Mouse (Mus musculus) liver, embryonic 13.5 days (tissue): ENCODE results near the gene Rsc1a1. TPM values are rescaled to one million over a fixed set of nuclear protein-coding genes. Genes with fewer than 3 reads are reported as not detected.

Source experiments
- ATAC-seq: fragments of 200-750 bp; cut with Nextera tagmentation; 2 replicates; pipeline ENCODE4 v1.8.0; 2017; ENCODE audit warnings: low read depth, mild to moderate bottlenecking, moderate number of reproducible peaks, moderate library complexity
- DNase-seq: peaks from one replicate; pipeline ENCODE4 v3.0.0; 2022
- H3K27ac ChIP-seq: fragments of 300-500 bp; sonication (generic); 2 replicates; pipeline ENCODE4 v1.5.1; 2015; ENCODE audit warnings: moderate library complexity, mild to moderate bottlenecking, inconsistent platforms
- H3K27me3 ChIP-seq: fragments of 300-500 bp; sonication (generic); 2 replicates; pipeline ENCODE4 v1.6.1; 2015; ENCODE audit warnings: mild to moderate bottlenecking, inconsistent platforms
- H3K36me3 ChIP-seq: fragments of 300-500 bp; sonication (generic); 2 replicates; pipeline ENCODE4 v1.6.1; 2015; ENCODE audit warnings: mild to moderate bottlenecking, inconsistent platforms
- H3K4me1 ChIP-seq: fragments of 300-500 bp; sonication (generic); replicated peaks from 2 replicates; pipeline ENCODE4 v1.6.1; 2015; ENCODE audit warnings: inconsistent platforms
- H3K4me2 ChIP-seq: fragments of 300-500 bp; sonication (generic); 2 replicates; pipeline ENCODE4 v1.6.1; 2015; ENCODE audit warnings: inconsistent platforms, mild to moderate bottlenecking, moderate library complexity
- H3K4me3 ChIP-seq: fragments of 300-500 bp; sonication (generic); replicated peaks from 2 replicates; pipeline ENCODE4 v1.5.1; 2015; ENCODE audit warnings: mild to moderate bottlenecking, inconsistent platforms
- H3K9ac ChIP-seq: fragments of 300-500 bp; sonication (generic); 2 replicates; pipeline ENCODE4 v1.6.1; 2015; ENCODE audit warnings: mild to moderate bottlenecking, inconsistent platforms
- H3K9me3 ChIP-seq: fragments of 300-500 bp; sonication (generic); replicated peaks from 2 replicates; pipeline ENCODE4 v1.6.1; 2016; ENCODE audit warnings: inconsistent platforms
- WGBS: fragments of 180-500 bp; shearing (Covaris S2); methylation state at CpG from one replicate; pipeline ENCODE4 v1.1.7; 2015; ENCODE audit not compliant: insufficient replicate concordance; 5-methylcytosine and 5-hydroxymethylcytosine counted together
- polyA plus RNA-seq: library from polyadenylated mRNA; unstranded; fragments of >200 nt; fragmentation: Nextera tagmentation; extraction: Ambion mirVana; gene quantifications from 2 replicates; pipeline ENCODE4 v1.2.1, GENCODE M21; 2015

Gene Rsc1a1
- polyA plus RNA-seq, 1 experiment from 2014 or later, result 0.46 TPM

- H3K9me3 ChIP-seq, result no peaks in the 10 kb centered on the region
- WGBS, result 84% methylated on average over 13 of the region's 13 CpGs
- no peak for ATAC-seq
- peaks cover 22% of the 10 kb centered on the region for H3K36me3 ChIP-seq
- no peaks in the 10 kb centered on the region for H3K27me3 ChIP-seq
- no peak for DNase-seq
- H3K4me1 ChIP-seq, result peaks cover 30% of the 10 kb centered on the region
- H3K27ac ChIP-seq, result no peak overlapping the region
- no peak overlapping the region for H3K9ac ChIP-seq
- no peak overlapping the region for H3K4me3 ChIP-seq
- H3K4me2 ChIP-seq, result no peak overlapping the region
These were observed 31.6 kb downstream of the Rsc1a1 start for GRCm38 (mm10) chr4:141653813-141654212.

DNA sequence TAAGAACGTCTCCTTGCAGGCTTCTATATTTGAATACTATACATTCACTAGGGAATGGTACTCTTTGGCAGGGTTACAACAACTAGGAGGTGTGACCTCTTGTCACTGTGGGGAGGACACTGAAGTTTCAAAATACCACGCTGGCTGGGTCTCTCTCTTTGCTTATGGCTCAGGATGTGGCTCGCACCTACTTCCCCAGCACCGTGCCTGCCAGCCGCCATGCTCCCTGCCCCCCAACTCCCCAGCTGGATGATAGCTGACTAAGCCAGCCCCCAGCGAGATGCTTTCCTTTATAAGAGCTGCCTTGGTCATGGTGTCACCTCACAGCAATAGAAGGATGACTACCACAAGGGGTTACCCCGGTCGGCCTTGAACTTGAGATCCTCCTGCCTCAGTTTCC is 32.4 kb downstream of the Rsc1a1 start:
- H3K9me3 ChIP-seq, result no peaks in the 10 kb centered on the region
- H3K27ac ChIP-seq, result no peak overlapping the region
- DNase-seq, result no peak
- no peaks in the 10 kb centered on the region for H3K27me3 ChIP-seq
- H3K9ac ChIP-seq, result no peak overlapping the region
- H3K36me3 ChIP-seq, result peaks cover 24% of the 10 kb centered on the region
- ATAC-seq, result no peak
- H3K4me3 ChIP-seq, result no peak overlapping the region
- no peak overlapping the region for H3K4me2 ChIP-seq
- 64% methylated on average over 8 of the region's 8 CpGs for WGBS
- peaks cover 23% of the 10 kb centered on the region for H3K4me1 ChIP-seq

- peaks cover 21% of the 10 kb centered on the region for H3K36me3 ChIP-seq
- H3K27ac ChIP-seq, result no peak overlapping the region
- peaks cover 16% of the 10 kb centered on the region for H3K4me1 ChIP-seq
- ATAC-seq, result no peak
- DNase-seq, result no peak
- H3K27me3 ChIP-seq, result no peaks in the 10 kb centered on the region
- H3K9ac ChIP-seq, result no peak overlapping the region
- no peak overlapping the region for H3K4me3 ChIP-seq
- no peak overlapping the region for H3K4me2 ChIP-seq
- 82% methylated on average over 10 of the region's 10 CpGs for WGBS
- H3K9me3 ChIP-seq, result no peaks in the 10 kb centered on the region
These were observed 33.5 kb downstream of the Rsc1a1 start for GRCm38 (mm10) chr4:141651944-141652343.

GRCm38 (mm10) chr4:141651286-141651685 is 34.1 kb downstream of the Rsc1a1 start:
- H3K9me3 ChIP-seq, result no peaks in the 10 kb centered on the region
- no peak for ATAC-seq
- 82% methylated on average over 6 of the region's 6 CpGs for WGBS
- no peak overlapping the region for H3K27ac ChIP-seq
- H3K27me3 ChIP-seq, result no peaks in the 10 kb centered on the region
- H3K9ac ChIP-seq, result no peak overlapping the region
- H3K4me1 ChIP-seq, result peaks cover 10% of the 10 kb centered on the region
- DNase-seq, result no peak
- peaks cover 21% of the 10 kb centered on the region for H3K36me3 ChIP-seq
- no peak overlapping the region for H3K4me2 ChIP-seq
- no peak overlapping the region for H3K4me3 ChIP-seq

DNA sequence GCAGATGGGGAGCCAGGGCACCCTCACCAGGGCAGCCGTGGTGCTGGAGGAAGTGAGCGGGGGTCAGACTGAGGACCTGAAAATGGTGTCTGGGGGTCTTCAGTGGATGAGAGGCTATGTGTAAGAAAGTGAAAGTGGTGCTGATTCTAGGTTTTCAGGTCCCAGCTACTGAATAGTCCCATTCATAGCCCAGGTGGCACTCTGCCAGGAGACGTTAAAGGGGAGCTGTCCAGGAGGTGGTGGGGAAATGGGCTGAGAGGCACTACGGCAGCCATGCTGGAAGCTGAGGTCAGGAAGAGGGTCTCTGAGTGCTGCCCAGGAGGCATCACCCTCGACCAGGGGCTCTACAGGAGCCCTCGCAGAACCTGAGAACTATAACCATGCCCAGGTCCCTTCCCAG is 36.2 kb downstream of the Rsc1a1 start:
- no peaks in the 10 kb centered on the region for H3K27me3 ChIP-seq
- H3K4me3 ChIP-seq, result no peak overlapping the region
- no peaks in the 10 kb centered on the region for H3K9me3 ChIP-seq
- H3K36me3 ChIP-seq, result peaks cover 20% of the 10 kb centered on the region
- DNase-seq (no peak), ATAC-seq (no peak)
- H3K27ac ChIP-seq, result no peak overlapping the region
- WGBS, result 77% methylated on average over 6 of the region's 6 CpGs
- no peak overlapping the region for H3K9ac ChIP-seq
- no peak overlapping the region for H3K4me2 ChIP-seq
- H3K4me1 ChIP-seq, result 0 out of 2 replicates have a peak, but pooled peaks cover 2% of the 10 kb centered on the region

DNA sequence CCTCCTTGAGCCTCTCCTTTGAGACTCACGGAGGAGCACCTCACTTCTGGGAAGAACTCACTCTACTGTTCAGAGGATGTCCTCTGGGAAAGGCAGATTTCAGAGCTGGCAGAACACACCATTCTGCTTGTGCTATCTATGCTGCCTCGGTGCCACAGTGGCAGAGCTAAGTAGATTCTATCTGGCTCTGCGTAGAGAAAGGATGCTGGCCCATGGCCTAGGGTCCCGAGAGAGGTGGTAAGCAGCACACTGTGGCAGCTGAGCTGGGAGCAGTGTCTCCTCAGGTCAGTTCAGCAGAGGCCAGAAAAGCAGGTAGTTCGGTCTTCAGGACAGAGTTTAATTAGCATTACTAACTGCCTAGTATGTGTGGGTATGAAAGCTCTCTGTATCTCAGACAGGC is 37.1 kb downstream of the Rsc1a1 start:
- peaks cover 12% of the 10 kb centered on the region; the same call in 1 of the 2 replicates for H3K36me3 ChIP-seq
- H3K4me1 ChIP-seq, result peaks cover 2% of the 10 kb centered on the region; the same call in 1 of the 2 replicates
- 87% methylated on average over 5 of the region's 5 CpGs for WGBS
- H3K4me3 ChIP-seq, result no peak overlapping the region
- no peaks in the 10 kb centered on the region for H3K9me3 ChIP-seq
- no peak overlapping the region for H3K4me2 ChIP-seq
- DNase-seq (no peak), ATAC-seq (no peak)
- no peak overlapping the region for H3K9ac ChIP-seq
- no peak overlapping the region for H3K27ac ChIP-seq
- H3K27me3 ChIP-seq, result no peaks in the 10 kb centered on the region

DNA sequence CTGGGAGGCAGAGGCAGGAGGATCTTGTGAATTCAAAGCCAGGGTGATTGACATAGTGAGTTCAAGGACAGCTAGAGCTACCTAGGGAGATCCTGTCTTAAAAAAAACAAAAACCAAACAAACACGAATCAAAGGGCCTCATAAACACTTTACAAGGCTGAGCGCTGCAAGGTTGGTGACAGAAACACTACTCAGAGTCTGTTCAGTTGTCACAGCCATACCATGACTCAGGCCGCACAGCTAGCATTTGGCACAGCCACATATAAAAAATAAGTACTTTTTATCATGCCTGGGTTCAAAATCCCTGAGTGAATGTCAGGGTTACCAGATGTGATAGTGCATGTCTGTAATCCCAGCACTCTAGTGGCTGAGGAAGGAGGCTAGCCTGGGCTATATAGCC is 38.2 kb downstream of the Rsc1a1 start:
- H3K27me3 ChIP-seq, result no peaks in the 10 kb centered on the region
- no peak for DNase-seq
- no peak overlapping the region for H3K4me3 ChIP-seq
- peaks cover 10% of the 10 kb centered on the region; the same call in 1 of the 2 replicates for H3K36me3 ChIP-seq
- no peak for ATAC-seq
- no peaks in the 10 kb centered on the region; the same call in 1 of the 2 replicates for H3K4me1 ChIP-seq
- 69% methylated on average over 3 of the region's 3 CpGs for WGBS
- H3K9ac ChIP-seq, result no peak overlapping the region
- H3K27ac ChIP-seq, result no peak overlapping the region
- H3K4me2 ChIP-seq, result no peak overlapping the region
- H3K9me3 ChIP-seq, result no peaks in the 10 kb centered on the region

DNA sequence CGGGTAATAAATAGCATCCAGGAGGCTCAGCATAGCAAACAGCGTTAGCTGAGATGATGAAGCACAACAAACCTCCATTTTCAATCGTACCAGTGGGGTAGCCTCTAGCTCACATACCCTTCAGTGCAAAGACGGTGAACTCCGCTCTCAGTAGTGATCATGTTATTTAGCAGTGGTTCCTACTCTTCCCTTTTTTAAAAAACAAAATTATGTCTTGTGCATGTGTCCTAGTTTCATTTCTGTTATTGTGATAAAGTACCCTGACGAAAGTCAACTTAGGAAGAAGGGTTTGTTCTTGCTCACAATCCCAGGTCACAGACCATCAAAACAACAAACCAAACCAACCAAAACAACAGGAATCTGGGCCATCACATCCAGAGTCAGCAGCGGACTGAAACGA is 39.4 kb downstream of the Rsc1a1 start:
- Histone ChIP-seq H3K4me2 (no peak overlapping the region), H3K9ac (no peak overlapping the region), H3K4me1 (no peaks in the 10 kb centered on the region; the same call in 1 of the 2 replicates), H3K9me3 (no peaks in the 10 kb centered on the region), H3K27me3 (no peaks in the 10 kb centered on the region), H3K27ac (no peak overlapping the region), H3K4me3 (no peak overlapping the region), H3K36me3 (peaks cover 18% of the 10 kb centered on the region)
- DNase-seq, result no peak
- no peak for ATAC-seq
- 85% methylated on average over 8 of the region's 8 CpGs for WGBS

- no peak for ATAC-seq
- WGBS, result 67% methylated on average over 7 of the region's 7 CpGs
These were observed 42.1 kb downstream of the Rsc1a1 start for GRCm38 (mm10) chr4:141643118-141643855.

DNA sequence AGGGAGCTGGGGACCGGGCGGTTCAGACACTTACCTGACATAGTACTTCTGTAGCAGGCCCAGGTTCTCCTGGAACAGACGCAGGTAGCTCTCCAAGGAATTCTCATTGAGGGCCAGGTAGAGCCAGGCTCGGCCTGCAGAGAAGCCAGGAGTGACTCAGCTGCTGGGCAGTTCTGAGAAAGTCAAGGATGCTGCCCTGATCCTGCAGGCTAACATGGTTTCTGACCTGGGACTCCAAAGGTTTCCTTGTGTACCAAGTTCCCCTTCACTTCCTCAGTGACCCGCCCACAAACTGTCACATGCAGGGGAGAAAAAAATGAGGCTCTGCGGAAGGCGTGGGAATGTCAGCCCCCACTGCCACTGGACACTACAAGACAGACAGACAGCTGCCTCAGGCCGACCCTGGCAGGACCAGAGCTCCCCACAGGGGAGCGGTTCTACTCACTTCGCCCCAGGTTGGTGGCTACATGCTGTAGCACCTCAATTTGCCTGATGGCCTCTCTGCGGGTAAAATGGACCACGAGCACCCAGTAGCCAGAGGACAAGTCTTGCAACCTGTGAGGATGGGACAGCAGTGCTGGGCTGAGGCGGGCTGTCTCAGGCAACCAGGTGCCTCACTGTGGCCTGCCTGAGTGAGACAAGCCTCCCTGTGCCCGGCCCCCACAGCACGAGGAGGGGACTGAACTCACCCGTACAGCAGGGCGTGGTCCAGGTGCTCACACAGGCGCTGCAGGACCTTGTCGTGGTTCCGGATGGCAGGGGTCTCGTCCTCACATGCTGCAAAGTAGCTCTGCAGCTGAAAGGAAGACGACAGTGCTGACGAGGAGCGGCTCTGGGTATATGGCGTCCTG is 43.2 kb downstream of the Rsc1a1 start:
- H3K27ac ChIP-seq, result no peak overlapping the region
- no peaks in the 10 kb centered on the region; the same call in 1 of the 2 replicates for H3K4me1 ChIP-seq
- H3K4me3 ChIP-seq, result no peak overlapping the region
- H3K27me3 ChIP-seq, result no peaks in the 10 kb centered on the region
- H3K36me3 ChIP-seq, result peaks cover 31% of the 10 kb centered on the region
- DNase-seq (no peak), ATAC-seq (no peak)
- no peak overlapping the region for H3K4me2 ChIP-seq
- no peaks in the 10 kb centered on the region for H3K9me3 ChIP-seq
- WGBS, result 84% methylated on average over 25 of the region's 25 CpGs
- H3K9ac ChIP-seq, result no peak overlapping the region

More at GRCm38 (mm10) chr4:141643118-141643855, 42.1 kb downstream of the Rsc1a1 start:
- H3K9me3 ChIP-seq, result no peaks in the 10 kb centered on the region
- no peak for DNase-seq
- no peak overlapping the region for H3K9ac ChIP-seq
- no peaks in the 10 kb centered on the region; the same call in 1 of the 2 replicates for H3K4me1 ChIP-seq
- no peak overlapping the region for H3K4me3 ChIP-seq
- no peaks in the 10 kb centered on the region for H3K27me3 ChIP-seq
- no peak overlapping the region for H3K4me2 ChIP-seq
- peaks cover 26% of the 10 kb centered on the region for H3K36me3 ChIP-seq
- H3K27ac ChIP-seq, result no peak overlapping the region

- H3K4me1 ChIP-seq, result no peaks in the 10 kb centered on the region; the same call in 1 of the 2 replicates
- H3K4me2 ChIP-seq, result no peak overlapping the region
- H3K4me3 ChIP-seq, result no peak overlapping the region
- peaks cover 31% of the 10 kb centered on the region for H3K36me3 ChIP-seq
- no peak for ATAC-seq
- no peak for DNase-seq
- no peaks in the 10 kb centered on the region for H3K9me3 ChIP-seq
- no peak overlapping the region for H3K9ac ChIP-seq
- 77% methylated on average over 7 of the region's 7 CpGs for whole genome bisulfite sequencing
- no peak overlapping the region for H3K27ac ChIP-seq
- H3K27me3 ChIP-seq, result no peaks in the 10 kb centered on the region
These were observed 44.0 kb downstream of the Rsc1a1 start for GRCm38 (mm10) chr4:141641353-141641771.
